Mouse (Mus musculus) heart, adult 9 months (tissue): ENCODE data around the gene Sf3a3.

Source experiments
- DNase-seq, 2 experiments: peaks; one replicate each; pipeline ENCODE4 v3.0.0; 2022; ENCODE audit warnings: low spot score in 2 of 2

The Sf3a3 gene

GRCm38 (mm10) chr4:124738783-124739182 is 24.2 kb downstream of the Sf3a3 start:
- DNase-seq: no peak

GRCm38 (mm10) chr4:124741376-124742343 is 27.1 kb downstream of the Sf3a3 start, which contains the start of gene Inpp5b:
TSS of gene Inpp5b (plus strand) at chr4:124741850.
- peak; percentile 82 to 86 for DNase-seq

GRCm38 (mm10) chr4:124742839-124743238 is 28.3 kb downstream of the Sf3a3 start:
- no peak for DNase-seq

GRCm38 (mm10) chr4:124746577-124746976 is 32.0 kb downstream of the Sf3a3 start:
- no peak for DNase-seq

- no peak for DNase-seq
Observed at GRCm38 (mm10) chr4:124747851-124748250, 33.3 kb downstream of the Sf3a3 start.

GRCm38 (mm10) chr4:124751300-124752250 is 37.0 kb downstream of the Sf3a3 start:
- DNase-seq: peak; percentile 99 to 100

- DNase-seq: no peak
Observed at GRCm38 (mm10) chr4:124752281-124753199, 38.0 kb downstream of the Sf3a3 start.

- peak in 1 of 2 experiments; percentile 34 for DNase-seq
Observed at GRCm38 (mm10) chr4:124755526-124755925, 41.0 kb downstream of the Sf3a3 start.

GRCm38 (mm10) chr4:124759305-124759811 is 44.8 kb downstream of the Sf3a3 start:
- DNase-seq: no peak

GRCm38 (mm10) chr4:124761201-124761600 is 46.6 kb downstream of the Sf3a3 start:
- DNase-seq: no peak

GRCm38 (mm10) chr4:124762858-124763452 is 48.4 kb downstream of the Sf3a3 start:
- no peak for DNase-seq

GRCm38 (mm10) chr4:124765802-124766565 is 51.4 kb downstream of the Sf3a3 start:
- peak; percentile 17 to 34 for DNase-seq

GRCm38 (mm10) chr4:124766566-124766940 is 52.0 kb downstream of the Sf3a3 start:
- no peak for DNase-seq

GRCm38 (mm10) chr4:124768963-124769591 is 54.5 kb downstream of the Sf3a3 start:
- DNase-seq: no peak

- DNase-seq: no peak
Observed at GRCm38 (mm10) chr4:124770624-124771023, 56.0 kb downstream of the Sf3a3 start.

- peak; percentile 16 to 22 for DNase-seq
Observed at GRCm38 (mm10) chr4:124772125-124772524, 57.5 kb downstream of the Sf3a3 start.

GRCm38 (mm10) chr4:124773449-124773848 is 58.9 kb downstream of the Sf3a3 start:
- DNase-seq: no peak

GRCm38 (mm10) chr4:124773995-124774394 is 59.4 kb downstream of the Sf3a3 start:
- DNase-seq: no peak

GRCm38 (mm10) chr4:124774429-124774828 is 59.9 kb downstream of the Sf3a3 start:
- DNase-seq: no peak
